Mouse (Mus musculus): ENCODE measurements around the gene Slc25a39.

DNA sequence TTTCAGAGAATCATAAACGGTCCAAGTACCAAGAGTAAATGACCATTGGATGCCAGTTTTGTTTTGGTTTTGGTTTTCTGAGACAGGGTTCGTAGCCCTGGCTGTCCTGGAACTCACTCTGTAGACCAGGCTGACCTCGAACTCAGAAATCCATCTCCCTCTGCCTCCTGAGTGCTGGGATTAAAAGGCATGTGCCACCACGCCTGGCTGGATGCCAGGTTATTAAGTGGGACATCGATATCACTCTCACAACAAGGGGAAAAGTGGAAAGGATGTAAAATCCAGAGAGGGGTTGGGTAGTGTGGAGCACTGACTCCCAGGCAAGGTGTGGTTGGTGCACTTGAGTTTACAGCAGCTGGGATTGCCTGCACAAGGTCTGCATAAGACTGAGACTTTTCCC lies 27.7 kb downstream of the Slc25a39 start:
- TF ChIP-seq POLR2A (IDR thresholded peaks at IDR 0.05; ENCODE audit: extremely low read depth, insufficient read depth, low read length) (no peak), CTCF (IDR thresholded peaks at IDR 0.05; ENCODE audit: low read depth, low read length) (no peak)
